Mouse (Mus musculus) lung, postnatal 0 days (tissue): ENCODE results near the gene Brd7. TPM values are rescaled to one million over a fixed set of nuclear protein-coding genes. Genes with fewer than 3 reads are reported as not detected.

Experiments used
- ATAC-seq: fragments of 200-750 bp; cut with Nextera tagmentation; 2 replicates; pipeline ENCODE4 v1.8.0; 2017; ENCODE audit warnings: moderate library complexity
- DNase-seq: peaks from one replicate; pipeline ENCODE4 v3.0.0-alpha.2; 2016; ENCODE audit warnings: low spot score
- H3K27ac ChIP-seq: fragments of 300-500 bp; sonication (generic); 2 replicates; pipeline ENCODE4 v1.5.1; 2014; ENCODE audit warnings: antibody characterized with exemption, mild to moderate bottlenecking, low read length, mixed read lengths
- H3K27me3 ChIP-seq: fragments of 300-500 bp; sonication (generic); replicated peaks from 2 replicates; pipeline ENCODE4 v1.6.1; 2014; ENCODE audit warnings: low read length, mixed read lengths; ENCODE audit not compliant: insufficient read depth
- H3K36me3 ChIP-seq: fragments of 300-500 bp; sonication (generic); 2 replicates; pipeline ENCODE4 v1.6.1; 2014; ENCODE audit warnings: low read length, mixed read lengths; ENCODE audit not compliant: insufficient read depth
- H3K4me1 ChIP-seq: fragments of 300-500 bp; sonication (generic); 2 replicates; pipeline ENCODE4 v1.6.1; 2014; ENCODE audit warnings: antibody characterized with exemption, low read depth, low read length, mixed read lengths; ENCODE audit not compliant: insufficient read depth
- H3K4me2 ChIP-seq: fragments of 300-500 bp; sonication (generic); replicated peaks from 2 replicates; pipeline ENCODE4 v1.6.1; 2014; ENCODE audit warnings: low read depth, mild to moderate bottlenecking, low read length, moderate library complexity, mixed read lengths
- H3K4me3 ChIP-seq: fragments of 300-500 bp; sonication (generic); 2 replicates; pipeline ENCODE4 v1.5.1; 2014; ENCODE audit warnings: low read depth, low read length
- H3K9ac ChIP-seq: fragments of 300-500 bp; sonication (generic); replicated peaks from 2 replicates; pipeline ENCODE4 v1.6.1; 2014; ENCODE audit warnings: low read depth, mild to moderate bottlenecking
- H3K9me3 ChIP-seq: fragments of 300-500 bp; sonication (generic); 2 replicates; pipeline ENCODE4 v1.6.1; 2016; ENCODE audit warnings: low read length, mixed read lengths
- CTCF ChIP-seq: IDR thresholded peaks from 2 replicates; pipeline ENCODE4 v1.5.1; 2016; ENCODE audit warnings: antibody characterized with exemption, mild to moderate bottlenecking
- EP300 ChIP-seq: IDR thresholded peaks from 2 replicates; pipeline ENCODE4 v1.6.1; 2016; ENCODE audit warnings: antibody characterized with exemption, mild to moderate bottlenecking, control low read depth
- WGBS: fragments of 180-500 bp; shearing (Covaris S2); extraction: QIAGEN DNeasy Blood & Tissue Kit; methylation state at CpG from one replicate; pipeline ENCODE4 v1.1.7; 2014; 5-methylcytosine and 5-hydroxymethylcytosine counted together
- polyA plus RNA-seq: library from polyadenylated mRNA; unstranded; fragments of >200 nt; fragmentation: Nextera tagmentation; extraction: Ambion mirVana; gene quantifications from 2 replicates; pipeline ENCODE4 v1.2.1, GENCODE M21; 2015

Gene Brd7
- polyA plus RNA-seq, 1 experiment from 2014 or later = 116 TPM

DNA sequence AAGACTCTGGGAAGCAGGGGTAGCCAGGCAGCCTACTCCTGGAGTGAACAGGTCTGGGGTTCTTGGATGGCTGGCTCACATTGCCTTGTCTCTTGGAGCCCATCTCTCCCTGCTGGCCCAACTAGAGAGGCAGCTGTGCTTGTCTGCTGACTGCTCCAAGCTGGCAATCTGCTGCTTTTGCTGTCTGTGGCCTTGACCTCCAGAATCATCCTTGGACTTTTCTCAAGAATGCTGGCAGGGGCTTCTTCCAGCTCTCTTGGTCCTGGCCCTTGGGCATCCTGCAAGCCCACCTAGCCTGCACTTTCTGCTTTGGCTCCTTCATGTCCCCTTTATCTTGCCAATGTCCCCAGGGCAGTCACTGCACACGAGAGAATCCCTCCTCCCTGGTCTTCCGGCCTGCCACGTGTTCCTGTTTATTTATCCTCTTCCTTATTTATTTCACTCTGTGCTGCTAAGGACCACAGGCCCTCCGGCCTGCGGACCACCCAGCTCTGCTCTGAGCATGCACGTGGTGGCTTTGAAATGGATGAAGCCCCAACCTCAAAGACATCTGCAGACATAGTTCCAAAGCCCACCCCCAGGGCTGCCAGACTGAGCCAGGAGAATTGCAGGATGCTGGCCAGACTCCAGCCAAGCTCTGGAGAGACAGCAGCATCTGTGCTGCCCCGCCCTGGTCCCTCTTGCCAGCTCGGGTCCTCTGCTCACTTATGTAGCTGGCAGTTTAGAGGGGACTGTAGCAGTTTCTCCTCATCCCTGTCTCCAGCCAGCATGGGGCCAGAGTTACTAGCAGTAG is 45.7 kb downstream of the Brd7 start:
- Histone ChIP-seq H3K27ac (no peak overlapping the region), H3K9me3 (no peaks in the 10 kb centered on the region), H3K4me1 (peaks cover 11% of the 10 kb centered on the region; the same call in 1 of the 2 replicates), H3K36me3 (no peaks in the 10 kb centered on the region), H3K9ac (no peak overlapping the region), H3K27me3 (no peaks in the 10 kb centered on the region), H3K4me3 (no peak overlapping the region), H3K4me2 (no peak overlapping the region)
- peak; percentile 54 for DNase-seq
- 26% methylated on average over 8 of the region's 8 CpGs for WGBS
- peak; percentile 14; the same call in 1 of the 2 replicates for TF ChIP-seq CTCF
- TF ChIP-seq EP300 = peak; percentile 50; the same call in 1 of the 2 replicates
- peak; percentile 63 for ATAC-seq

DNA sequence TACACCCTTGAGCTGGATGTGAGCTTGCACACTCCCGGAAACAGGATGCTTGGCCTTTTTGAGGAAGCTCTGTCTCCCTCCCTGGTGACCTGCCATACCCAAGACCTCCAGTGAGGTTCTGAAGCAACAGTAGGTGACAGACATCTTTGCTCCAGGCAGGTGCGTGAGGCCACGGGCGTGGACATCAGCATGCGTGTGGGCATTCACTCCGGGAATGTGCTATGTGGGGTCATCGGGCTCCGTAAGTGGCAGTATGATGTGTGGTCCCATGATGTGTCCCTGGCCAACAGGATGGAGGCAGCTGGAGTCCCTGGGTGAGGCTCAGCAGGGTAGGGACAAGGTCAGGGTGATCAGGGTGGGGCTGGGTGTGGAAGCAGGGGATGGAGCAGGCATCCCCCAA is 46.7 kb downstream of the Brd7 start:
- ATAC-seq (no peak), DNase-seq (no peak)
- no peak overlapping the region for H3K4me2 ChIP-seq
- WGBS = 96% methylated on average over 8 of the region's 8 CpGs
- H3K4me1 ChIP-seq = peaks cover 11% of the 10 kb centered on the region; the same call in 1 of the 2 replicates
- no peak overlapping the region for H3K27ac ChIP-seq
- no peak overlapping the region for H3K9ac ChIP-seq
- no peak for TF ChIP-seq EP300
- no peak for TF ChIP-seq CTCF
- no peaks in the 10 kb centered on the region for H3K27me3 ChIP-seq
- no peaks in the 10 kb centered on the region for H3K36me3 ChIP-seq
- no peaks in the 10 kb centered on the region for H3K9me3 ChIP-seq
- no peak overlapping the region for H3K4me3 ChIP-seq

DNA sequence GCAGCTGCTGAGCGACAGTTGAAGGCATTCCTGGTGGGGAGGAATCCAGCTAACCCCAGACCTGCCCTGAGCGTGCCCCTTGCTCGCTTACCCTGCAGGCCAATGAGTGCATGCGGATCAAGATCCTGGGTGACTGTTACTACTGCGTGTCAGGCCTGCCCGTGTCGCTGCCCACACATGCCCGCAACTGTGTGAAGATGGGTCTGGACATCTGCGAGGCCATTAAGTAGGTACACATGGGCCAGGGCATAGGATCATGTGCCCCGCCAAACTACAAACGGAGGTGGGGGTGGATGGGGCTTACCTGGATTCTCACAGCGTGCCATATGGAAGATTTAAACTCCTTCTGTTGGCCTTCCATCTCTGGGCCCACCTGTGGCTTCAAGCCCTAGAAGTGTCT is 48.0 kb downstream of the Brd7 start:
- H3K9me3 ChIP-seq = no peaks in the 10 kb centered on the region
- DNase-seq (no peak), ATAC-seq (no peak)
- TF ChIP-seq CTCF = no peak
- no peak for TF ChIP-seq EP300
- WGBS = 96% methylated on average over 12 of the region's 12 CpGs
- H3K4me3 ChIP-seq = no peak overlapping the region
- no peak overlapping the region for H3K27ac ChIP-seq
- no peak overlapping the region for H3K9ac ChIP-seq
- H3K27me3 ChIP-seq = no peaks in the 10 kb centered on the region
- no peaks in the 10 kb centered on the region for H3K36me3 ChIP-seq
- H3K4me1 ChIP-seq = peaks cover 11% of the 10 kb centered on the region; the same call in 1 of the 2 replicates
- no peak overlapping the region for H3K4me2 ChIP-seq

DNA sequence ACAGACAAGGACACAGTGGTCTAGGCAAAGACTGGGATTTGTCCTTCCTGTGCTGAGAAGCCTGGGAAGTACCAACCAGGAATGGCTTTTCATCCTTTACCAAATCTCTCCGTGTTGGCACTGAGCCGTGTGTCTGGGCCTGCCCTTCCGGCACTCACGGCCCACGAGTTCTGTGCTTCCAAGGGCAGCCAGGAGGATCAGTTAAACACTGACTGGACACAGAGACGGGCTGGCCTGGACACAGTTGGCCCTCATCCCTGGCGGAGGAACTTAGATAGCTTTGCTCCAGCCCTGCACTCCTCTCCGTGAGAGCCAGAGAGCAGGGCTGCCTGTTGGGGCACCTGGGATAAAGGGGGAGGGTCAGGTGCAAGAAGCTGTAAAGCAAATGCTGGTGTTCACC is 49.0 kb downstream of the Brd7 start:
- H3K27ac ChIP-seq = no peak overlapping the region
- no peaks in the 10 kb centered on the region for H3K27me3 ChIP-seq
- 55% methylated on average over 8 of the region's 8 CpGs for WGBS
- TF ChIP-seq EP300 (no peak), CTCF (no peak)
- DNase-seq (no peak), ATAC-seq (no peak)
- H3K9me3 ChIP-seq = no peaks in the 10 kb centered on the region
- no peak overlapping the region for H3K4me3 ChIP-seq
- peaks cover 11% of the 10 kb centered on the region; the same call in 1 of the 2 replicates for H3K4me1 ChIP-seq
- no peak overlapping the region for H3K9ac ChIP-seq
- no peak overlapping the region for H3K4me2 ChIP-seq
- H3K36me3 ChIP-seq = no peaks in the 10 kb centered on the region

DNA sequence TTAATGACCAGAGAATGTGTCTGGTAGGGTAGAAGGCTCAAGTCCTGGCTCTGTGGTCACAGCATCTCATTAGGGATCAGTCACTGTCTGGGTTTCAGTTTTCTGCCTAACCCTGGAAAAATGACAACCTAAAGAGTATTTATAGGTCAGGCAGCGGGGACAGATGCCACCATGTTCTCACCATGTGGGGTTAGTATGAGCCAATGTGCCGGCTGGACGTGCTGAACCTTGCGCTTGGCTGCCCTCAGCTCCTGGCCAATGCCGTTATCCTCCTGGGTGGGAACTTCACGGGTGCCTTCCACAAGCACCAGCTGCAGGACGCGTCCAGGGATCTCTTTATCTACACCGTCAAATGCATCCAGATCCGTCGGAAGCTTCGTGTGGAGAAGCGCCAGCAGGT is 51.7 kb downstream of the Brd7 start:
- no peaks in the 10 kb centered on the region for H3K4me1 ChIP-seq
- no peak for TF ChIP-seq EP300
- no peak for TF ChIP-seq CTCF
- H3K4me3 ChIP-seq = no peak overlapping the region
- H3K4me2 ChIP-seq = no peak overlapping the region
- no peak for DNase-seq
- WGBS = 87% methylated on average over 13 of the region's 13 CpGs
- H3K9me3 ChIP-seq = no peaks in the 10 kb centered on the region
- ATAC-seq = no peak
- H3K27me3 ChIP-seq = no peaks in the 10 kb centered on the region
- H3K36me3 ChIP-seq = no peaks in the 10 kb centered on the region
- no peak overlapping the region for H3K9ac ChIP-seq
- no peak overlapping the region for H3K27ac ChIP-seq

DNA sequence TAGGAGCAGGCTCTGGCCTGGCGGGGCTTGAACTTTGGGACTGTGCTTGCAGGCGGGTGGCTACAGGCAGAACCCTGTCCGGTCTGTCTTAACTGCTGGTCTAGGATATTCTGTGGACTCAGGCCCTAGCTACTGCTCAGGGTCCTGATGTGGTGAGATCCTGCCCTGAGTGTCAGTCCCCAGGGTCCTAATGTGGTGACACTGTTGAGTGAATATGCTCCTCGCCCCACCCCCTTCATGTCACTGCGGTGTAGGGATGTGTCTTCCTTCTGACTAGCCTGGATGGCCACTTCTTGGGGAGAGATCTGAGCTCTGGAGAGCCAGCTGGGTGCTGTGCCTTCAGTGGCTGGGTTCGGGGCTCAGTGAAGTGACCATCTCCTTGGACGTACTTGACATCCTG is 52.1 kb downstream of the Brd7 start:
- Histone ChIP-seq H3K27ac (no peak overlapping the region), H3K36me3 (no peaks in the 10 kb centered on the region), H3K9me3 (no peaks in the 10 kb centered on the region), H3K4me1 (no peaks in the 10 kb centered on the region), H3K4me2 (no peak overlapping the region), H3K4me3 (no peak overlapping the region), H3K27me3 (no peaks in the 10 kb centered on the region), H3K9ac (no peak overlapping the region)
- WGBS = 90% methylated on average over 7 of the region's 7 CpGs
- no peak for TF ChIP-seq EP300
- TF ChIP-seq CTCF = no peak
- DNase-seq (no peak), ATAC-seq (no peak)
